Mouse (Mus musculus) cerebellum, postnatal 10 days (tissue): ENCODE measurements around the gene Acbd4.

Source experiments
- DNase-seq, 2 experiments: peaks; one replicate each; pipeline ENCODE4 v3.0.0; 2021; ENCODE audit warnings: mixed read lengths in 2 of 2

Gene Acbd4

DNA sequence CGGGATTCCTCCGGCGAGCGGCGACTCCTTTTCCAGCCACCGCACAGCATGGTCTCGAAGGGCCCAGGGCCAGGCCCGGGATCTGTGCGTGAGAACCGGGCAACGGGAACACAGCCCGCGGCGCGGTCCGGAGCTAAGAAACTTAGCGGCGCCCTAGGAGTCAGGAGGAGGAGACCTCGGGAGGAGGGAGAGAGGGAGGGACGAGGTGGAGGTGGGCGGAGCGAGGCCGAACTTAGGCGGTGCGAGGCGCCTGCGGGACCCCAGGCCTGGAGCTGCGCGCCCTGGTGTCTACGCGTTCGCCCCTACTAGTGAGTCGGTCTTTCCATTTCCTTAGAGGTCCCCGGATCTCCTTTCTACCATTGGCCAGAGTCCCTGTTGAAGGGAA, at the start of gene Acbd4, which contains the start of gene Plcd3:
TSS of gene Acbd4 (plus strand) at position 202 of the 385 bp plus-strand sequence.
TSS of gene Plcd3 (minus strand) at position 178 of the 385 bp plus-strand sequence.
- DNase-seq, result peak; percentile 76 to 80

DNA sequence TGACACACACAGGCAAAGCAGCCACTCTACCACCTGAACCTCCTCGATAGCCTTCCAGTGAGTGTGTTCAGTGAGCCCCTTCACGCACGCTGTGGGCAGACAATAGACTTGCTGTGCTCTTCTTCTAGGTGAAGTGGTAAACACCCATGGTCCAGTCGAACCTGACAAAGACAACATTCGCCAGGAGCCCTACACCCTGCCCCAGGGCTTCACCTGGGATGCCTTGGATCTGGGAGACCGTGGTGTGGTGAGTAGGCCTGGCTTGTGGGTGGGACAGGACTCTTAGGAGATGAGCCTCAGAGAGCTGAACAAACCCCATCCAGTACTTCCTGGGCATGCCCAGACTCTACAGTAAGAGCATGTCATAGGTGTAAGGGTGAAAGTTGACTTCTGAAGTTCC, 49.4 kb upstream of the Acbd4 start:
- no peak for DNase-seq

DNA sequence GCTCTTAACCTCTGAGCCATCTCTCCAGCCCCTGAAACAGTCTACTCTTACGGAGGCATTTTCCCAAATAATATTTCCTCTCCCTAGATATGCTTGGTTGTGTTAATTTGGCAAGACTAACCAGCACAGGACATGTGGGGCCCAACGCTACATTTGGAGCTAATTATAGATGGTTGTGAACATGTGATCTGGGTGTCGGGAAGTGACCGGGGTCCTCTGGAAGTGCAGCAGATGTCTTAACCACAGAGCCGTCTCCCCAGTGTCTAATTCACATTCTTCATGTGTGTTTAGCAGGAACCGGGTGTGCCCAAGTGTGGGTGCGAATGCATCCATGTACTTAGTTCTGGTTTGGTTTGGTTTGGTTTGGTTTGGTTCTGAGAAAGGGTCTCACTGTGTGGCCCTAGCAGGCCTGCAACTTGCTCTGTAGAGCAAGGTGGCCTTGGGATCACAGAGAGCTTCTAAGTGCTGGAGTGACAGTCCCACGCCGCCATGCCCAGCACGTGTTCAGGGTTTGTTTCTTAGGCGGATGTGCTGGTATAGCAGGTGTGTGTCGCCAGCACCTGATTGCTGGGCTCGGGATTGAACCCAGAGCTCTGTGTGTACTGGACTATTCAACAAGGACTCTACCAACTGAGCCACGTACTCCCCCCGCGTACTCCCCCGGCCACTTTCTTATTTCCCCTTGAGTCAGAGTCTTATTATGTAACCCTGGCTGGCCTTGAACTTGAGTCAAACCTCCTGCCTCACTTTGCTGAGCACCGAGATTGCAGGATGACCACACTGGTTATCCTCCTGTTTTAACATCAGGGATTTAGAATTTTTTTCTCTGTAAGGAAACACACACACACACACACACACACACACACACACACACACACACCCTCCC, 48.0 kb upstream of the Acbd4 start:
- no peak for DNase-seq

DNA sequence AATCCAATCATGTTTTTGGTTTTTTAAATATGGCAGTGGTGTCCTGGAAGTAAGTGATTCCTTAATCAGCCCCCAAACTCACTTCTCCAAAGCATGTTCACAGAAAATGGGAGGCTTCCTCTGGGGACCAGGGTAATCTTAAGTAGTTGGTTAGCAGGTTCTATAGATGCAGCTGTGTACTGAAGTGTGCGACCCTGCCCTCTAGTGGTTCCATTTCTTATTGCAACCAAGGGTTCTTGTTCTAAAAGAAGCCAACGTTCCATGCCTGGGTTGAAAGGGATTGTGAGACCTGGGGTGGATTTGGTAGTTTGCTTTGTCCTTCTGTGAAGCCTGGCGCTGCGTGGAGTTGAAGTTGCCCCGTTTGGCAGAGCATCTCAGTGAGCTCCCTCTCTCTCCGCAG, 46.7 kb upstream of the Acbd4 start:
- peak; percentile 87 to 91 for DNase-seq

DNA sequence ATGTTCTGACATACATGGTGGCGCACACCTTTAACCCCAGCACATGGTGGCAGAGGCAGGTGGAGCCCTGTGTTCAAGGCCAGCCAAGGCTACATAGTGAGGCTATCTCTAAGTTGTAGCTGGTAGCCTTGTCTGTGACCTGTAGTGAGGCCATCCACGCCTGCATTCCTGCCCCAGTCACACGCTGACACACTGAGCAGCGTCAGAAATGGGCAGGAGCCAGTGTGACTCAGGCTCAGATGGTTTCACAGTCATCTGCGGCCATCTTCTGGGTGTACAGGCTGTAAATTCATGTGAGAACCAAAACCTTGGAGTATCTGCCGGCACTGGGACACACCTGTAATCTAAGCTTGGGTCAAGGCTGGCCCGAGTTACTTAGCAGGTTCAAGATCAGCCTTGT, 44.8 kb upstream of the Acbd4 start:
- DNase-seq, result no peak

DNA sequence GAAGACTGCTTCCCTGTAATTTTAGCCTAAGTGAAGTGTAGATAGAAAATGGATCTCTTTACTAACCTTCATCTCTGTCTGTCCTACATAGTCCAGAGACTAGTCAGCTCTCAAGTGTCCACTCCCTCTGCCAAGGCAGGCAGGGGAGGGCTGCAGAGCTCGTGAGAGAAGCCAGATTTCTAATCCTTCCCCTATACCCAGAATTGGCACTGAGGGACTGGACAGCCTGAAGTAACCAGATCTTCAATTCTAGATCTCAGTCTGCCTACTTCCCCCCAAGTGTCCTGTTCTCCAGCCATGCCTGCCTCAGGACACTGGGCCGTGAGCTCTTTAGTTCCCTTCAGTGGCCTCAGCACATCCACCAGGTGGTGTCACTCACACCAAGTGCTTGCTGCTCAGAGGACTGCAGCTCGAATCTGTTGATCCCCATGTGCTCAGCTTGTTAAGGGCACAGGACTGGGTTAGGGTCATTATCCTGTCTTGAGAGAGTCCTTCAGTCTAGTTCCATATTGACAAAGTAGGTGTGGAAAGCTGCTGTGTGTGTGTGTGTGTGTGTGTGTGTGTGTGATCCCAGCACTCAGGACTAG, 42.9 kb upstream of the Acbd4 start:
- DNase-seq, result no peak

DNA sequence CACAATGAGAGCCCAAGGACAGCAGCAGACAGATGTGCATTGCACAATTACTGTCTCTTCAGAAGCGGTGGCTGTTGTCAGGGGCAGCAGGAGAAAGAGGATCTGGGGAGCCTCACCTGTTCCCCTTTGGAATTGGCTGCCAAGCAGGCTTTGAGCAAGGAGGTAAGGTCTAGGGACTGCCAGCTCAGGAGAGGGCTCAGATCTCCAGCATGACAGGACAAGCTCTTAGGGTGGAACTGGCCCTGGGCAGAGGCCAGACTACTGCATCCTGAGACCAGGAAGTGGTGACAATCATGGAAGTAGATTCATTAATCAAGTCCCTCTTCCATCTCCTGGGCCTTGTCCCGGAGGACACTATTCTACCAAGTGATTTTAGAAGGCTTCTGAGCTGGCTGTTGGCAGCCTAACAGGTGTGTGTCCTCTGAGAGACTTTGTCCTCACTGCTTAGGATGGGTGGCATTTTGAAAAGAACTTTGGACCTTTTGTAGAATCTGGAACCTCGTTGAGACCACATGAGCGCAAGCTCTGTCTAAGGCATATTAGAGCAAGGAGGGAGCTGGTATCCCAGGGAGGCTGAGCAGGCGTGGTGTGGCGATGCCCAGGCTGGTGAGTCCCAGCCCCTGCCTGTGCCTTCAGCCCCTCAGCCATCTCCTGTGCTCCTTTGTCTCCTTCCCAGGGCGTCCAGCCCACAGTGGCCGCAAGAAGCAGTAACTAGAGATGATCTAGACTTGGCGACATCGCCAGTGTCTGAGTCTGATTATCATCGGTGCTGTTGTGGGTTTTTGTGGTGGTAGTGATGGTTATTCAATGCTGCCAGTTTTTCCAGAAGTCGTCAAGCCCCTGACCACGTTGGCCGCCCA, 35.1 kb upstream of the Acbd4 start:
- DNase-seq, result no peak

DNA sequence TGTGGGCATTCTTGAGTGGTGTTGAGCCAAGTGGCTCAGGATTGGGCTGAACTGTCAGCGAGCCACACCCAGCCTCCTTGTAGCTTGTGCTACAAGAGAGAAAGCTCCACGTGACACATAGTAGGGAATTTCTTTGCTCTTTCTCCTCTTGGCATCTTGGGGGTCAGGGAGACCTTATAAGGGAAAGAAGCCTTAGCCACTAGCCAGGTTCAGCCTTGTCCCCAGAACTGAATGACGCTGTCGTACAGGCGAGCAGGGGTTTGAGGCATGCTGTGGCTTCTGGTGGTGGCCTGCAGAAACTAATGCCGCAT, 34.5 kb upstream of the Acbd4 start:
- no peak for DNase-seq

DNA sequence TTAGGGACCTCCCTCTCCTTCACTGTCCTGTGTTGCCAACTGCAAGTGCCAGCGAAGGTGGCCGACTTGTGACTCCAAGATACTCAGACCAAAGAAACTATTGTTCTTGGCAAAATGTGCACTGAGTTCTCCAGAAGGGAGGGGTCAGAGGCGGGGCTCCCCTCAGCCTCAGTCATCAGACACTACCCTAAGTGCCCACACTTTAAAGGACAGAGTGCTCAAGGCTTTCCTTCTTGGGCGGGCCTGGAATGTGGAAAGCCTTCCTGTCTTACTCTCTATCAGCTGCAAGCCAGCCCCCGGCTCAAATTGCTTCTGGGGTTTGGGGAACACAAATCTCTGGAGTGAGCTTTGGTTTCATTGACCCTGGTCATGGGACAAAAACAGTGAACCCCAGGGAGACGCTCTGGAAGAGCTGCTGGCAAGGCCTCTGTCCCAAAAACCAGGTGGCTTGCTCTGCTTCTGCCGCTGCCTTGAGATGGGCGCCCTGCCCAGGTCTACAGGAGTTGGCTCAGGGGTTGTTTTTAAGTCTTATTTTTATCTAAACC, 34.0 kb upstream of the Acbd4 start:
- DNase-seq, result peak in 1 of 2 experiments; percentile 45

DNA sequence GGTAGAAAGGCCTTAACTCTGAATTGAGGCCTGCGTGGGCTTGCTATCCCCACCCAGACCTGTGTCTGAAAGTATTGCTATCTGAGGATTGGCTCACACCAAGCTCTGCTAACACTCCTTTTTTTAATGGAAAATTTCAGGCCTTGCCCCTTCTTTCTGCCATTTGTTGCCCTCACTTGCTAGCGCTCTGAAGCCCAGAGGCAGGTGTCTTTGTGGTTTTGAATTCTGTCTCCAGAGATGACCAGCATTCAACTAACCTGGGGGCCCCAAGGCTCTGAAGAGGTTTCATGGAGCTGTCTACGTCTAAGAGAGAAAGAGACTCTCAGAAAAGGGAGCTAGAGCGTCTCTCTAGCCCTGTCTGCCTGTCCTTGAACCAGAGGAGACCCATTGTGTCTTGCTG, 33.2 kb upstream of the Acbd4 start:
- DNase-seq, result no peak

DNA sequence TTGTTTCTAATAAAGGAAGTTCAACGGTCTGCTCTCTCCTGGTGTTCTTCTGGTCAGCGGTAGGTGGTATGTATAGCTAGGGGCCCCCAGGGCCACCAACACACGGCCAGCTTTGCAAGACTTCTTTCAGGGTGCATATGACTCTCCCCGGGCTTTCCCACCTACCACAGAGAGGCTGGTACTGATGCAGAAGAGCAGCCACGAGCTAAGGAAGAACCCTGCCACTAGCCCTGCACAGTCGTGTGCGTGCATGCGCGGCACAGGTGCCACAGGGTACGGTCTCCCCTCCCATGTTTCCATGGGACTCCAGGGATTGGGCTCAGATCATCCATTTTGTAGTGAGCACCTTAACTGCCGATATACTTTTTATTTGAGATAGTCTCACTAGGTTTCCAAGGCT, 32.6 kb upstream of the Acbd4 start:
- DNase-seq, result no peak

DNA sequence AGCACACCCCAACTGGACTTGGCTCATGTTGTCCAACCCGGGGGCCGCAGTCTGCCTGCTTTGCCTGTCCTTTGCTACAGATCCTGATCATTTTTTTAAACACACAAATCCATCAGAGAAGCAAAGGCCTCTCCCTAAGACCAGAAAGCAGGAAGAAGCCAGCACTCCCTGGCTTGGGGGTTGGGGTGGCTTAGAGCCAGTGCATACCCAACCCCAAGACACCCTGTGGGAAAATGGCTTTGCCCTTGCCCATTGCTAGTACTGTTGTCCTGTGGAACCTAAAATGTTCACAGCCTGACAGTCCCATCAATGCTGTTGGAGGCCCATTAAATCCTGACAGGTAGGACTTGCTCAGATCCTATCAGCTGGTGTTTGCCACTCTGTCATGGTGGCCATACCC, 31.8 kb upstream of the Acbd4 start:
- DNase-seq, result no peak

DNA sequence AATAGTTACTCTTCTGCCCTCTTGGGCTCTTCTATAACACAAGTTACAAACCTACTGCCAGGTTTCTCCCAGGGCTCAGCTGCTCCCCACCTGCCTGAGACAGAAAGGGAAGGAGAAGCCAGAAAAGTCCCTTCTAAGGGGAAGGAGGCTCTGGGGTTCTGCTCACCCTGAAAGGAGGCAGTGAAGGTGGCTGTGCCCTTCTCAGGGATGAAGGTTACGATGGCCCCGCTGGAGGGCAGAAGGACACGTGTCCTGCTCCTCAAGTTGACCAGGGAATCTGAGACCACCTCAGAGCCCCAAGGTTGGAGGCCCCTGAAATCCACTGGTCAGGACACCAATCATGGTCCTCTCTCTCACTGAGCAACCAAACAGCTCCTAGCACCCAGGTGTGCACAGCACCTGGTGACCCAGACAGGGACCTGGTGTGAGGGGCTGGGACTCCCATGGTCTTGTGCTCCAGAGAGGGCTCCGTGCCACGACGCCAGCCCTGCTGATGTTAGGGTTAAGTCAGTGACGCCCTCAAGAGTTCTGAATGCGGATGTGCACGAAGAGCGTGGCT, 31.1 kb upstream of the Acbd4 start:
- DNase-seq, result no peak

DNA sequence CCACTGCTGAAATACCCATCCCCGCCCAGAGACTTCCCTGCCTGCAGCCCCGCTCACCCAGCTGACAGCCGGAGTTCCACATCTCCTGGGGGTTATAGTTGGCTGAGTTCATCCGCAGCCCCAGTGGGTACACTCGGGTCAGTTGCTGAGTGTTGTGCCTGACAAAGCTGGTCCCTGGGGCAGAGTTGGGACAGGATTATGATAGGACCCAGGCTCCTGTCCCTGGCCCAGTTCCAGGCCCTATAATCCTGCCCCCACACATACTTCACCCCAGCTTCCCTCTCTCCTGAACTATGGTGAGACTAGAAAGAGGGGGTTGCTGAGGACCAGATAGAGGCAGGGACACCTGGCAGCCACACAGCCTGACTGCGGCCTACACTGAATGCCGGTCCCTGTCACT, 27.8 kb upstream of the Acbd4 start:
- DNase-seq, result no peak

DNA sequence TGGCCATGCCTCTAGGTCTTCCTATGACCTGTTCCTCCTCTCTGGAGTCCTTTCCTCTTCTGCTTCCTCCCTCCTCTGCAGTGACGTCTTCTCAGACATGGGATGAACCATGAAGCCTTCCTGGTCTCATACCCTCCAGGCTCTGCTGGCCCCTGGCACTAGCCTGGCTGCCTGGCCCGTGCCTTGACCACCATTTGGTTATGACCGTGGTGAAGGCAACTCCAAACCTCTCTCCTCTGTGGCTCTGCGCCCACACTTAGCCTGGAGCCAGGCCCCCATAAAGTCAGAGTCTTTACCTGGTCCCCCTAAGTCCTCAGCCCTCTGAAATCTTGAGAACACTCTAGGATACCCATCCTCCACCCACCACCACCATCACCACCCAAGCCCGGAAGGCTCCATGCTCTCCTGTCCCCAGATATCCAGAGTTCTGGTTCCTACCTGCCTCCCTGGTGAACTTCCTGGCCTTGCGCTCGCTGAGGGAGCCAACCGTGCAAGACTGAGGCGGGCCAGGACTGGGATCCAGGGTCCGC, 27.3 kb upstream of the Acbd4 start:
- DNase-seq, result no peak

DNA sequence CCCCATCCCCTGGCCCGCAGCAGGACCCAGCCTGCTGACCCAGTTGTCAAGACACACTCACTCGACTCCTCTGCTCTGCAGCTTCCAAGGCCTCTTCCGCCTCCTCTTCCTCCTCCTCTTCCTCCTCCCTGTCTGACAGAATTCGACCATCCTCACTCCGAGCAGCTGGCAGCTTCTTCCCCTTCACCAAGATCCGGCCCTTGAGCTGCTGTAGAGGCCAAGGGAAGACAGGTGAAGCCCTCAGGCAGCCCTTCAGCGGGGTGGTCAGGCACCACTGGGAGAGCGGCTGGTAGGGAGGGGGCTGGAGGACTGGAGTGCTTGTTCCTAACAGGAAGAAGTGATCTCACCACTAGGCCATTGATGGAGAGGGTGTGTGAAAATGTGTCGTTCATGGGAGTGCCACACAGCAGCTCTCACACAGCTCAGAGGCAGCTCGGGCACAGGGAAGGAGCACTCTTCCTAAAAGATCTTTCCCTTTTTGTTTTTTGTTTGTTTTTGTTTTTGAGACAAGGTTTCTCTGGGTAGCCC, 26.6 kb upstream of the Acbd4 start:
- no peak for DNase-seq

DNA sequence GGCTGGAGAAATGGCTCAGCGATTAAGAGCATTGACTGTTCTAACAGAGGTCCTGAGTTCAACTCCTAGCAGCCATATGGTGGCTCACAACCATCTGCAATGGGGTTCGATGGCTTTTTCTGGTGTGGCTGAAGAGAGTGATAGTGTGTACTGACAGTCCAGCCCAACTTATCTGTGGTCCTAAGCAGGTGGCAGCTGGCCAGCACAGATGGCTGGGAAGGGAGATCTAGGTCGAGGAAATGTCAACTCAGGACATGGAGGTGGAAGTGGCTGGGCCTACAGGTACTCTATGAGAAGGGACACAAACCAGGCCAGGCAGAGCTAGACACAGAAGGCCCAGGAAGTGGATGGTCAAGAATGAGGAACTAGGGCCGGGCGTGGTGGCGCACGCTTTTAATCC, 25.5 kb upstream of the Acbd4 start:
- DNase-seq, result peak; percentile 73 to 76

DNA sequence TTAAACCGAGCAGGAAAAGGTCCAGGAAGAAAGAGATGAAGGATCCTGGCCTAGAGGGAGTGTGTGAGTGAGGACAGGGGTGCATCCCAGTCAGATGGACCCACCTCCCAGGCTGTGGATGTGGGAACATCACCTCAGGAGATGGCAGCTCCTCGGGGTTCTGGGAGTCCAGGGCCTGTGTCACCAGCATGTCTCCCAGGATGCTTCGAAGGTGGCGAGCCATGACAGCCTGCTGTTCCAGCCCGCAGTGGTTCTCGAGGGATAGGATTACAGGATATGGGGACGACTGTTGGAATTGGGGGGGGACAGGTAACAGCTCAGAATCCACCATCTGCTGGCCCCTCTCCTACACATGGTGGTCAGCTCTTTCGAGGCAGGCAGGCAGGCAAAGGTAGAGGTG, 24.9 kb upstream of the Acbd4 start:
- DNase-seq, result no peak

DNA sequence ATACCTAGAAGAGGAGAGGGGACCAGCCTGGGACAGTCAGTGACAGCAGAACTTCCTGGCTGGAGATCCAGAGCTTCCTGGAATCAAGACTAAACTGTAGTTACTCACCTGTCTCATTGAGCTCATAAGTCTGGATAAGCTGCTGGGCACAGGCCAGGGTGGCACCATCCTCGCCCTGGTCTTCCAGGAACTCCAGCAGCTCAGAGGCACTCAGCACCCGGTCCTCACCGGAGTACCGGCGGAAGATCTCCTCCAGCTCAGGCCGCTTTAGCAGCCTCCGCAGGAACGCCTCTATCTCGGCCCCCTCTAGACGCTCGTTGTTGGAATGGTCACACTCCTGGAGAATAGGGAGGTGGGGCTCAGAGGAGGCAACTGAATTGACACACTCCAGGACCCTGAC, 23.4 kb upstream of the Acbd4 start:
- no peak for DNase-seq

DNA sequence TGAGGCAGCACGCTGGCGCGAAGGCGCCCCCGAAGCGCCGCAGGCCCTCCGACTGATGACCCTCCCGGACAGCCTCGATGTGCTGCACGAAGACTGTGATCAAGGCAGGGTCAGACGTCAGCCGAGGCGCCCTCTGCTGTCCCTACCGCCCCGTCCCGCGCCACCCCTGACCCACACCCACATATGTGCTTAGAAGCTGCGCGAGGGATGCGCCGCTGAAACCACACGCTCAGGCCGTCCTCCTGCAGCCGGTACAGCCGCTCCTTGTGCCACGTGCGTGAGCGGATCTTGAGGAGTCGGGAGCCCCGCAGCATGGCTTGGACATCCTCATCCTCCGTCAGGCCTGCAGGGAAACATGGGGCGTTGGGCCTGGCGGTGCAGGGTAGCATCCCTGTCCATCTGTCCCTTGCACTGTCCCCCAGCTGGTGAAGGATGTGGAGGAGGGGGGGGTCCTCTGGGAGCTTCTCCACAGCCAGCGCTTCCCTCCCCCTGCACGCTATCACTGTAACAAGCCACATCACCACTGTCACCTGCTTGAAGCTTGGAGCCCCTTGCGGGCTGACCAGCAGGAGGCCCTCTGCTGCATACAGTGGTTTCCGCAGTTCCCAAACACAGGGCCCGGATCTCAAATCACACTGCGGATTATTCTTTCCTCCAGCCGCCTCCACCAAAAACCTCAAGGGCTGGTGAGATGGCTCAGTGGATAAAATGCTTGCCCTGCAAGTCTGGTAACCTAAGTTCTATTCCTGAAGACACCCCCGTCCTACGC, 21.0 kb upstream of the Acbd4 start:
- peak in 1 of 2 experiments; percentile 46 for DNase-seq

DNA sequence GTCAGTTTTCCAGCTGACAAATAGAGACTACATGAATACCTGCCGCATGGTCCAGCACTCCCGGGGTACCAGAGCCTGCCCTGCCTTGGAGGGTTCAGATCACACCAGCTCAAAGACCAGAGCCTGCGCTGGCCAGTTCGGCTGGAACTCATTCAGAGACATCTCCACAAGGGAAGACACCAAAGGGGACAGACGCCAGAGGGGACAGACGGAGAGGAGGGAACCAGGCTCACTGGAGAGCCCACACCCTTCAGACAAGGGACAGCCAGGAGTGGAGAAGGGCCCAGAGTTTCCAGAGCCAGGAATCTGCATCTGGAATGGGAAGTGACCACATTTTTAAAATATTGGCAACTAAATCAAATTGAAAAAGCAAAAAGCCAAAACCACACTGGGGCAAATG, 19.9 kb upstream of the Acbd4 start:
- DNase-seq, result no peak

DNA sequence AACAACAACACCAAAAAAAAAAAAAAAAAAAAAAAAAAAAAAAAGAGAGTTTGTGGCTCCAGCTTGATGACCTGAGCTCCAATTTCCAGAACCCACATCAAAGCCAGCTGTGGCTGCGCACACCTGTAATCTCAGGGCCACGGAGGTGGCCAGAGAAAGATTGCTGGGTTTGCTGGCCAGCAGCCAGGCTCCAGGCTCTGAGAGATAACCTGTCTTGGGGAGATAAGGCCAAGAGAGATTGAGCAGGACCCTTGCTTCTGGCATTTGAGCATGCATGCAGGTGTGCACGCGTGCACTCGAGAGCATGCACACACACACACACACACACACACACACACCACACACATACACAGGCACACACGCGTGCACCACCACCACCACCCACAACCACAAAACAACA, 8.2 kb upstream of the Acbd4 start:
- DNase-seq, result no peak
